Mouse (Mus musculus) limb, embryonic 14.5 days (tissue): ENCODE results near the gene Adat1. TPM values are rescaled to one million over a fixed set of nuclear protein-coding genes. Genes with fewer than 3 reads are reported as not detected.

ENCODE experiments used
- ATAC-seq: fragments of 200-750 bp; cut with Nextera tagmentation; 2 replicates; pipeline ENCODE4 v1.8.0; 2017; ENCODE audit warnings: low read depth, moderate number of reproducible peaks, moderate TSS enrichment; ENCODE audit not compliant: low FRiP score
- DNase-seq: peaks from one replicate; pipeline ENCODE4 v3.0.0-alpha.2; 2015; ENCODE audit warnings: low spot score
- H3K27ac ChIP-seq: fragments of 300-500 bp; sonication (generic); replicated peaks from 2 replicates; pipeline ENCODE4 v1.5.1; 2014; ENCODE audit warnings: low read depth, mild to moderate bottlenecking, low read length, moderate library complexity, mixed read lengths
- H3K27me3 ChIP-seq: fragments of 300-500 bp; sonication (generic); 2 replicates; pipeline ENCODE4 v1.6.1; 2014; ENCODE audit warnings: low read length, mixed read lengths; ENCODE audit not compliant: control insufficient read depth, insufficient read depth
- H3K36me3 ChIP-seq: fragments of 300-500 bp; sonication (generic); 2 replicates; pipeline ENCODE4 v1.6.1; 2014; ENCODE audit warnings: mild to moderate bottlenecking, low read length, moderate library complexity, mixed read lengths; ENCODE audit not compliant: control insufficient read depth, insufficient read depth
- H3K4me1 ChIP-seq: fragments of 300-500 bp; sonication (generic); 2 replicates; pipeline ENCODE4 v1.6.1; 2014; ENCODE audit warnings: antibody characterized with exemption, low read length, mixed read lengths; ENCODE audit not compliant: control insufficient read depth, insufficient read depth
- H3K4me2 ChIP-seq: fragments of 300-500 bp; sonication (generic); replicated peaks from 2 replicates; pipeline ENCODE4 v1.6.1; 2014; ENCODE audit warnings: low read depth, mild to moderate bottlenecking, low read length, moderate library complexity; ENCODE audit not compliant: severe bottlenecking
- H3K4me3 ChIP-seq: fragments of 300-500 bp; sonication (generic); replicated peaks from 2 replicates; pipeline ENCODE4 v1.5.1; 2014; ENCODE audit warnings: low read length
- H3K9ac ChIP-seq: fragments of 300-500 bp; sonication (generic); 2 replicates; pipeline ENCODE4 v1.6.1; 2014; ENCODE audit warnings: mild to moderate bottlenecking, low read depth, low read length, moderate library complexity; ENCODE audit not compliant: severe bottlenecking
- H3K9me3 ChIP-seq: fragments of 300-500 bp; sonication (generic); 2 replicates; pipeline ENCODE4 v1.6.1; 2016; ENCODE audit warnings: low read length; ENCODE audit not compliant: control insufficient read depth
- POLR2A ChIP-seq: fragments of 200-500 bp; IDR thresholded peaks from 2 replicates; pipeline ENCODE4 v1.8.0; 2012; ENCODE audit warnings: inconsistent platforms, mild to moderate bottlenecking, moderate library complexity, borderline replicate concordance; ENCODE audit not compliant: insufficient read depth, insufficient read length; ENCODE audit errors: extremely low read depth
- WGBS: fragments of 180-500 bp; shearing (Covaris S2); extraction: QIAGEN DNeasy Blood & Tissue Kit; methylation state at CpG from one replicate; pipeline ENCODE4 v1.1.7; 2014; 5-methylcytosine and 5-hydroxymethylcytosine counted together
- polyA plus RNA-seq, 2 experiments: library from polyadenylated mRNA; depleted of rRNA in 1 of 2; stranded (reverse) in 1 of 2; unstranded in 1 of 2; fragments of >200 nt; fragmentation: Nextera tagmentation in 1 of 2; extraction: Ambion mirVana in 1 of 2; gene quantifications; 2 replicates each; pipeline versions ENCODE4 v1.2.1 to v1.2.3; 2012 to 2014

Gene Adat1
- polyA plus RNA-seq, 2 experiments: 6.1 to 12.2 TPM

GRCm38 (mm10) chr8:111968991-111969390 is 23.1 kb downstream of the Adat1 start:
- peaks cover 10% of the 10 kb centered on the region; the same call in 1 of the 2 replicates for H3K36me3 ChIP-seq
- H3K9me3 ChIP-seq: no peaks in the 10 kb centered on the region
- no peak overlapping the region for H3K4me3 ChIP-seq
- no peaks in the 10 kb centered on the region for H3K27me3 ChIP-seq
- ATAC-seq (no peak), DNase-seq (no peak)
- H3K27ac ChIP-seq: no peak overlapping the region
- H3K9ac ChIP-seq: no peak overlapping the region
- H3K4me2 ChIP-seq: no peak overlapping the region
- WGBS: 44% methylated on average over 5 of the region's 5 CpGs
- TF ChIP-seq POLR2A: no peak
- H3K4me1 ChIP-seq: no peaks in the 10 kb centered on the region

GRCm38 (mm10) chr8:111968541-111968940 is 23.6 kb downstream of the Adat1 start:
- H3K27ac ChIP-seq: no peak overlapping the region
- TF ChIP-seq POLR2A: no peak
- 84% methylated on average over 10 of the region's 10 CpGs for WGBS
- ATAC-seq (no peak), DNase-seq (no peak)
- no peak overlapping the region for H3K4me2 ChIP-seq
- H3K36me3 ChIP-seq: peaks cover 10% of the 10 kb centered on the region; the same call in 1 of the 2 replicates
- H3K4me1 ChIP-seq: no peaks in the 10 kb centered on the region
- H3K9me3 ChIP-seq: no peaks in the 10 kb centered on the region
- no peak overlapping the region for H3K9ac ChIP-seq
- no peaks in the 10 kb centered on the region for H3K27me3 ChIP-seq
- H3K4me3 ChIP-seq: no peak overlapping the region

GRCm38 (mm10) chr8:111967246-111967870 is 24.7 kb downstream of the Adat1 start:
- Histone ChIP-seq H3K4me3 (no peak overlapping the region), H3K4me2 (no peak overlapping the region), H3K27ac (no peak overlapping the region), H3K27me3 (no peaks in the 10 kb centered on the region), H3K9me3 (no peaks in the 10 kb centered on the region), H3K36me3 (peaks cover 10% of the 10 kb centered on the region; the same call in 1 of the 2 replicates), H3K4me1 (no peaks in the 10 kb centered on the region), H3K9ac (no peak overlapping the region)
- ATAC-seq (no peak), DNase-seq (no peak)
- no peak for TF ChIP-seq POLR2A
- 88% methylated on average over 5 of the region's 5 CpGs for WGBS

DNA sequence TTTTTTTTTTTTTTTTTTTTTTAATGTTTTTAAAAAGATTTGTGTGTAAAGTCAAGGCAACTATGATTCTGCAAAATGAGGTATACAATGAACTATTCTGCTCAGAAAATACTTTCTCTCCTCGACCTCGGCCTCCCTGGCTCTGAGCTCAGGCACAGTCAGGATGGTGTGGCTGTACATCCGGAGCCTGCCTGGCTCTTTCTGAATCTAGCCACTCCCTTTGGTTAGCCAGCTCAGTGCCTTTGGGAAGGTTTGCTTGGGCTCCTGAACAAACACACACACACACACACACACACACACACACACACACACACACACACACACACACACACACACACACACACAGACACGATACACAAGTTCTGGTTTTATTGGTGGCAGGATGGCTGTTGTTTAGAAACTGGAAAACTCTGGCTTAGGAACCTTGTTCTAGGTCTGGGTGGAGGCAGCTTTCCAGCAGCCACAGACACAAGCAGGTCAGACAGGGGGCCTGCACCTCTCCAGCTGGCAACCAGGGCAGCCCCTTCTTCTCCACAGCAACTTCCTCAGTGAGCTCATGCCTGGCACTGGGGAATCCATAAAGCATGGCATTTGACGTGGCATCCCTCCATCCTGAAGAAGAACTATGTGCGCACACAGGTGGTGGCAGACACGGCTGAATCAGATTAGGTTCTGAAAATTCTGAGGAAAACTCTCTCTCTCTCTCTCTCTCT is 27.1 kb downstream of the Adat1 start:
- H3K4me3 ChIP-seq: no peak overlapping the region
- H3K9me3 ChIP-seq: no peaks in the 10 kb centered on the region
- no peaks in the 10 kb centered on the region for H3K36me3 ChIP-seq
- 64% methylated on average over 7 of the region's 7 CpGs for WGBS
- H3K9ac ChIP-seq: no peak overlapping the region
- DNase-seq (no peak), ATAC-seq (no peak)
- no peaks in the 10 kb centered on the region for H3K4me1 ChIP-seq
- H3K27me3 ChIP-seq: no peaks in the 10 kb centered on the region
- H3K27ac ChIP-seq: no peak overlapping the region; the same call in 1 of the 2 replicates
- no peak overlapping the region for H3K4me2 ChIP-seq
- TF ChIP-seq POLR2A: no peak

- no peaks in the 10 kb centered on the region for H3K9me3 ChIP-seq
- TF ChIP-seq POLR2A: no peak
- ATAC-seq (no peak), DNase-seq (no peak)
- H3K4me3 ChIP-seq: no peak overlapping the region
- no peak overlapping the region for H3K9ac ChIP-seq
- no peaks in the 10 kb centered on the region for H3K36me3 ChIP-seq
- H3K4me1 ChIP-seq: no peaks in the 10 kb centered on the region
- WGBS: 56% methylated on average over 5 of the region's 5 CpGs
- no peaks in the 10 kb centered on the region for H3K27me3 ChIP-seq
- no peak overlapping the region; the same call in 1 of the 2 replicates for H3K27ac ChIP-seq
- H3K4me2 ChIP-seq: no peak overlapping the region
Measured at GRCm38 (mm10) chr8:111964351-111964750, 27.8 kb downstream of the Adat1 start.
